Mouse (Mus musculus) forebrain, embryonic 16.5 days (tissue): Measurements from ENCODE around the gene Pdcd11. TPM values are rescaled to one million over a fixed set of nuclear protein-coding genes. Genes with fewer than 3 reads are reported as not detected.
A peak's percentile ranks its signal among the peaks of the same experiment; 100 is the strongest.

Experiments used
- ATAC-seq: fragments of 200-750 bp; cut with Nextera tagmentation; 2 replicates; pipeline ENCODE4 v1.8.0; 2017; ENCODE audit warnings: mild to moderate bottlenecking, moderate library complexity
- H3K27ac ChIP-seq: fragments of 300-500 bp; sonication (generic); 2 replicates; pipeline ENCODE4 v1.5.1; 2014; ENCODE audit warnings: low read length, control low read depth
- H3K27me3 ChIP-seq: fragments of 300-500 bp; sonication (generic); replicated peaks from 2 replicates; pipeline ENCODE4 v1.6.1; 2014; ENCODE audit warnings: low read length; ENCODE audit not compliant: control insufficient read depth, insufficient read depth
- H3K36me3 ChIP-seq: fragments of 300-500 bp; sonication (generic); 2 replicates; pipeline ENCODE4 v1.6.1; 2014; ENCODE audit not compliant: control insufficient read depth, insufficient read depth
- H3K4me1 ChIP-seq: fragments of 300-500 bp; sonication (generic); replicated peaks from 2 replicates; pipeline ENCODE4 v1.6.1; 2014; ENCODE audit warnings: low read length; ENCODE audit not compliant: control insufficient read depth, insufficient read depth
- H3K4me2 ChIP-seq: fragments of 300-500 bp; sonication (generic); 2 replicates; pipeline ENCODE4 v1.6.1; 2014; ENCODE audit warnings: mild to moderate bottlenecking, low read length, control low read depth
- H3K4me3 ChIP-seq: fragments of 300-500 bp; sonication (generic); replicated peaks from 2 replicates; pipeline ENCODE4 v1.5.1; 2014; ENCODE audit warnings: mild to moderate bottlenecking, low read length, control low read depth
- H3K9ac ChIP-seq: fragments of 300-500 bp; sonication (generic); replicated peaks from 2 replicates; pipeline ENCODE4 v1.6.1; 2014; ENCODE audit warnings: low read depth, low read length, control low read depth
- H3K9me3 ChIP-seq: fragments of 300-500 bp; sonication (generic); 2 replicates; pipeline ENCODE4 v1.6.1; 2016; ENCODE audit warnings: low read length; ENCODE audit not compliant: control insufficient read depth
- WGBS: fragments of 180-500 bp; shearing (Covaris S2); extraction: QIAGEN DNeasy Blood & Tissue Kit; methylation state at CpG from one replicate; pipeline ENCODE4 v1.1.7; 2014; 5-methylcytosine and 5-hydroxymethylcytosine counted together
- polyA plus RNA-seq: library from polyadenylated mRNA; unstranded; fragments of >200 nt; fragmentation: Nextera tagmentation; extraction: Ambion mirVana; gene quantifications from 2 replicates; pipeline ENCODE4 v1.2.1, GENCODE M21; 2015

Pdcd11 gene
- polyA plus RNA-seq, 1 experiment from 2014 or later = 8.1 TPM

DNA sequence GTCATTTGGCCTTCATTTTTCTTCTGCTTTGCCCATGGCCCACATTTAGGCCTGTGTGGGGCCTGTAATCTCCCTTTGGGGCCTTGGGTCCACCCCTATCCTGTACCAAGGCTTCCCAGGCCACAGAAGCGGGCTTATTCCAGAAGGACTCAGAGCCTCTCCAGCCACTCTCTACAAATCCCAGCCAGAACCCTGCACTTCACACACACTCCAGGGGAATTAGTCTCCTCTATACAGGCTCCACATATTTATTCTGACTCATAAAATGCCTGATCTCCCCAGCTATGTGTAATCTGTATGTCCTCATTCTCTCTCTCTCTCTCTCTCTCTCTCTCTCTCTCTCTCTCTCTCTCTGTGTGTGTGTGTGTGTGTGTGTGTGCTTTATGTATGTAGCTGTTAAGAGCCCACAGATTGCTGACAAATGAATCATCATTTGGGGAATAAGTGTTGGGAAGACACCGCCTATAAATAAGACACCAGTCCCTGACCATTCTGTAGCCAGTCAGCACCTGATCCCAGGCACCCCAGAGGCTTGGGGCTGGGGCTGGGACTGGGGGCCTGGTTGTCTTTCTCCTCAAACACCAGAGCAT lies 86.4 kb downstream of the Pdcd11 start:
- Histone ChIP-seq H3K27me3 (peaks cover 19% of the 10 kb centered on the region), H3K4me2 (no peak overlapping the region), H3K4me1 (peaks cover 15% of the 10 kb centered on the region), H3K4me3 (no peak overlapping the region), H3K36me3 (no peaks in the 10 kb centered on the region), H3K9me3 (peaks cover 4% of the 10 kb centered on the region; the same call in 1 of the 2 replicates), H3K9ac (no peak overlapping the region), H3K27ac (no peak overlapping the region)
- 82% methylated on average over 2 of the region's 2 CpGs for WGBS
- no peak for ATAC-seq

DNA sequence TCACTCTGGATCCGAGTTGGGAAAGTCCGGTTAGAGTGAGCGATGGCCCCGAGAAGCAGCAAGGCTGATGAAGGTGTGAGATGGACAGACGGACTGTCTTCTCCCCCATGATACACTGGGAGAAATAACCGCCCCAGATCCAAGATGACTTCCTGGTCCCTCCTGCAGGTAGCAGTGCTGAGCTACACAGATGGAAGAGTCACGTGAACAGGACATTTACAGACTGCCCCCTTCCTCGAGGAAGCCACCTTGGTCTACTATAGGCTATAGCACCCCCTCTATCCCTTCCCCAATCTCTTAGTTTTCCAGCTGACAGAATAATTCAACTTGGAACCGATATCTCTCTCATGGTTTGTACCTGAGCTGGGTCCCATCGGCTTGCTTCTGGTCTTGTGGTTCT lies 87.4 kb downstream of the Pdcd11 start:
- peak overlapping the region; percentile 90 for H3K4me2 ChIP-seq
- peaks cover 19% of the 10 kb centered on the region for H3K27me3 ChIP-seq
- no peak overlapping the region for H3K27ac ChIP-seq
- H3K9ac ChIP-seq = no peak overlapping the region
- no peaks in the 10 kb centered on the region for H3K36me3 ChIP-seq
- H3K9me3 ChIP-seq = peaks cover 7% of the 10 kb centered on the region
- H3K4me3 ChIP-seq = peak overlapping the region; percentile 65
- 22% methylated on average over 10 of the region's 10 CpGs for WGBS
- peaks cover 15% of the 10 kb centered on the region for H3K4me1 ChIP-seq
- peak; percentile 26; the same call in 1 of the 2 replicates for ATAC-seq

DNA sequence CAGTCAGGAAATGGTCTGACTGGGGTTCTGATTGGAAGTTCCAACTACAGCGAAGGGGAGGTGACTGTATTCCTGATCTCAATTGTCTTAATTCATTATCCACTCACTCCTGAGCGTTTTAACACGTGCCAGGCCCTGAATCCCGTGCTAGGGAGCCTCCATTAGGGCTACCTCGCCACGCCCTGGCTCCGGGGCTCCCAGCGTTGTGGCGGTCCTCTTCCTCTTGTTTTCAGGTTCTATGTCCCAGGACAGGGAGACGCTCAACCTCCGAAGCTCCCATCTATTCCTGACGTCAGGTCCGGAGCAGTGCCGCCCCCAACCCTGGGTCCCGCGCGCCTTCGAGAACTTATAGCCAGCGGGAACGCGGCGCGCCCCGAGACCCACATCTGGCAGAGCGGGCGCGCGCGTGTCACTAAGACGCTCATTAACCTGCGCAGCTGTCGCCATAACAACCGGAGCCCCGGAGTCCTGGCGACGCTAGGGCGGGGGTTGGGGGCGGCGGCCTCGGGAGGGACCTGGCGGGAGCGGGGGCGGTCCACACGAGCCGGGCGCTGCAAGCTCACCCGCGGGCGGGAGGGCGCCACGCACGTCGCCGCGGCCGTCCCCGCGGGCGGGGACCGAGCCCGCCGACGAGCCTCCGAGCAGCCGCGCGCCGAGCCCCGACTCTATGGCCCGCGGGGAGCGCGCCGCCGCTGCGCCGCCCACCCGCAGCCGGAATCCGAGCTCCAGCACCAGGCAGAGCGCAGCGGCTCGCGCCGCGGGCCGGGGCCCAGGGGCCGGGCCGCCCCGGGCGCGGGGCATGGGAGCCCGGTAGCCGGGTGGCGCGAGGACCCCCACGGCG lies 88.1 kb downstream of the Pdcd11 start, which contains the start of gene Neurl1a:
Neurl1a (plus strand) TSS at position 390 of the 841 bp plus-strand sequence.
- no peaks in the 10 kb centered on the region for H3K36me3 ChIP-seq
- H3K27me3 ChIP-seq = peaks cover 19% of the 10 kb centered on the region
- peaks cover 7% of the 10 kb centered on the region for H3K9me3 ChIP-seq
- WGBS = under 1% methylated on average over 62 of the region's 98 CpGs
- H3K4me3 ChIP-seq = peak within 1 kb of the TSS; percentile 65
- peak within 1 kb of the TSS; percentile 90 for H3K4me2 ChIP-seq
- H3K9ac ChIP-seq = peak within 1 kb of the TSS; percentile 63
- peaks cover 15% of the 10 kb centered on the region for H3K4me1 ChIP-seq
- peak; percentile 82 for ATAC-seq
- H3K27ac ChIP-seq = peak within 1 kb of the TSS; percentile 8; the same call in 1 of the 2 replicates

DNA sequence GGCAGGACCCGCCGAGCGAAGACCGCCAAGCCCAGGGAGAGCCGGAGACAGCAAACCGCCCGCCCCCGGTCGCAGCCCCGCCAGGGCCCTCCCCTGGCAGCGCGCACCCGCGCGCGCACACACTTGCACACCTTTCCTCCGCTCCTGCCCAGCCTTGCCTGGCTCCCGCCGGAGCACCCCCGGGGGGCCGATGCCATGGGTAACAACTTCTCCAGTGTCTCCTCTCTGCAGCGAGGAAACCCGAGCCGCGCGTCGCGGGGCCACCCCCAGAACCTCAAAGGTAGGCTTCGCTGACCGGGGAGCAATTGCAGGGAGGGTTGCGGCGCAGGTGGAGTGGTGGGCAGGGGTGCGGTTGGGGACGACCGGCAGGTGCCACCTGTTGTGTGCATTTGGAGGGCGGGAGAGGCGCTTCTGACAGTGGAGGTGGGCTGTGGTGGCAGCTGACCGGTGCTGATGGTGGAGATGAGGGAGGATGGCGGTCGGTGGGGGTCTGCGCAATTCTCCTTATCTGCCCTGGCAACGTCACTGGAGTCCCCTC lies 88.8 kb downstream of the Pdcd11 start:
- Histone ChIP-seq H3K4me2 (peak overlapping the region; percentile 90), H3K36me3 (no peaks in the 10 kb centered on the region), H3K27ac (peak overlapping the region; percentile 8; the same call in 1 of the 2 replicates), H3K4me3 (peak overlapping the region; percentile 65), H3K4me1 (peaks cover 15% of the 10 kb centered on the region), H3K9ac (peak overlapping the region; percentile 63), H3K9me3 (peaks cover 7% of the 10 kb centered on the region), H3K27me3 (peaks cover 19% of the 10 kb centered on the region)
- ATAC-seq = 0 out of 2 replicates have a peak, but pooled peaks have one; percentile 6
- WGBS = under 1% methylated on average over 33 of the region's 42 CpGs

DNA sequence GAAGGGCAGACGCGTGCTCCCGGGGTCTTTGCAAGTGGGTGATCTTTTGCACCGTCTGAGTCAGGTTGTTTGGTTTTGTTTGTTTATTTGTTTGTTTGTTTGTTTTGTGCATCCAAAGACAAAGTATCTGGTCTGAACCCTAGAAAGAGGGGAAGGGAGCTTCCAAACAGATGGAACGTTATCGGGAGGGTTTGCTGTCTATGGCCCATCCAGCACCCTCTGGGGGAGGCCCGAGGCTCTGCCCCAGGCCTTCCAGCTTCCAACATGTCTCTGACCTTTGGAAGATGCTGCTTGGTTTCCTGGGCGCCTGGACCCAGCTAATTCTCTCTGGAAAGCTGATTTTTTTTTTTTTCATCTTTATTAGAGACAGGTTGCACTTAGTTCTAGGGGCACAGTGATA lies 89.4 kb downstream of the Pdcd11 start:
- Histone ChIP-seq H3K9me3 (peaks cover 7% of the 10 kb centered on the region), H3K4me1 (peaks cover 15% of the 10 kb centered on the region), H3K27me3 (peaks cover 19% of the 10 kb centered on the region), H3K36me3 (no peaks in the 10 kb centered on the region), H3K9ac (no peak overlapping the region; the same call in 1 of the 2 replicates), H3K27ac (no peak overlapping the region), H3K4me2 (peak overlapping the region; percentile 90), H3K4me3 (peak overlapping the region; percentile 65)
- no peak for ATAC-seq
- WGBS = 13% methylated on average over 8 of the region's 8 CpGs

Other genes with a start within 250 kb of the Pdcd11 start
- 272 and 295 TPM in 2 replicates for gene Ina, start 76.1 kb upstream of the Pdcd11 start, polyA plus RNA-seq
- gene Nt5c2, start 75.6 kb upstream of the Pdcd11 start, polyA plus RNA-seq = 76.8 and 81.4 TPM in 2 replicates
- 28.9 and 32.3 TPM in 2 replicates for gene Pcgf6, start 39.9 kb upstream of the Pdcd11 start, polyA plus RNA-seq
- gene Taf5, start 23.0 kb upstream of the Pdcd11 start, polyA plus RNA-seq = 5.8 and 6.0 TPM in 2 replicates
- 1,159 and 1,247 TPM in 2 replicates for gene Usmg5, start 121 bp upstream of the Pdcd11 start, polyA plus RNA-seq
- 0.84 and 1.4 TPM in 2 replicates for gene Calhm2, start 47.5 kb downstream of the Pdcd11 start, polyA plus RNA-seq
- not detected in 2 replicates for gene Calhm1, start 53.5 kb downstream of the Pdcd11 start, polyA plus RNA-seq
- not detected in 2 replicates for gene Calhm3, start 67.0 kb downstream of the Pdcd11 start, polyA plus RNA-seq
- gene Neurl1a, start 88.1 kb downstream of the Pdcd11 start, polyA plus RNA-seq = 7.2 and 11.0 TPM in 2 replicates